Mouse (Mus musculus) lung, embryonic 16.5 days (tissue): ENCODE measurements around the gene Phb2. TPM values are rescaled to one million over a fixed set of nuclear protein-coding genes. Genes with fewer than 3 reads are reported as not detected.
A peak's percentile ranks its signal among the peaks of the same experiment; 100 is the strongest.

ENCODE experiments used
- ATAC-seq: fragments of 200-750 bp; cut with Nextera tagmentation; 2 replicates; pipeline ENCODE4 v1.8.0; 2017; ENCODE audit warnings: low read depth, mild to moderate bottlenecking, moderate library complexity
- H3K27ac ChIP-seq: fragments of 300-500 bp; sonication (generic); 2 replicates; pipeline ENCODE4 v1.5.1; 2014; ENCODE audit warnings: mild to moderate bottlenecking, control low read depth, low read length
- H3K27me3 ChIP-seq: fragments of 300-500 bp; sonication (generic); 2 replicates; pipeline ENCODE4 v1.6.1; 2014; ENCODE audit warnings: low read depth, low read length, mixed read lengths; ENCODE audit not compliant: control insufficient read depth, insufficient read depth
- H3K36me3 ChIP-seq: fragments of 300-500 bp; sonication (generic); 2 replicates; pipeline ENCODE4 v1.6.1; 2014; ENCODE audit warnings: low read length; ENCODE audit not compliant: control insufficient read depth, insufficient read depth
- H3K4me1 ChIP-seq: fragments of 300-500 bp; sonication (generic); replicated peaks from 2 replicates; pipeline ENCODE4 v1.6.1; 2014; ENCODE audit warnings: low read length, mixed read lengths; ENCODE audit not compliant: control insufficient read depth, insufficient read depth
- H3K4me2 ChIP-seq: fragments of 300-500 bp; sonication (generic); 2 replicates; pipeline ENCODE4 v1.6.1; 2014; ENCODE audit warnings: low read depth, low read length, control low read depth
- H3K4me3 ChIP-seq: fragments of 300-500 bp; sonication (generic); 2 replicates; pipeline ENCODE4 v1.5.1; 2014; ENCODE audit warnings: mild to moderate bottlenecking, low read length, control low read depth
- H3K9ac ChIP-seq: fragments of 300-500 bp; sonication (generic); 2 replicates; pipeline ENCODE4 v1.6.1; 2014; ENCODE audit warnings: low read length, control low read depth
- H3K9me3 ChIP-seq: fragments of 300-500 bp; sonication (generic); 2 replicates; pipeline ENCODE4 v1.6.1; 2016; ENCODE audit warnings: low read length; ENCODE audit not compliant: control insufficient read depth
- WGBS: fragments of 180-500 bp; shearing (Covaris S2); extraction: QIAGEN DNeasy Blood & Tissue Kit; methylation state at CpG from one replicate; pipeline ENCODE4 v1.1.7; 2014; 5-methylcytosine and 5-hydroxymethylcytosine counted together
- microRNA counts: library from miRNA; unstranded; fragments of <30 nt; microRNA quantifications from one replicate; lab custom pipeline; 2016
- microRNA-seq: library from miRNA; unstranded; fragments of <30 nt; microRNA quantifications from one replicate; pipeline ENCODE4, GENCODE M21; 2016
- polyA plus RNA-seq: library from polyadenylated mRNA; unstranded; fragments of >200 nt; fragmentation: Nextera tagmentation; extraction: Ambion mirVana; gene quantifications from 2 replicates; pipeline ENCODE4 v1.2.1, GENCODE M21; 2015

The Phb2 gene
- polyA plus RNA-seq, 1 experiment from 2014 or later = 278 TPM

- H3K27me3 ChIP-seq = no peaks in the 10 kb centered on the region
- H3K9me3 ChIP-seq = no peaks in the 10 kb centered on the region
- peak overlapping the region; percentile 53 for H3K4me2 ChIP-seq
- peaks cover 33% of the 10 kb centered on the region for H3K4me1 ChIP-seq
- no peak overlapping the region; the same call in 1 of the 2 replicates for H3K4me3 ChIP-seq
- WGBS = 3% methylated on average over 5 of the region's 5 CpGs
- H3K9ac ChIP-seq = peak overlapping the region; percentile 92
- no peak for ATAC-seq
- H3K36me3 ChIP-seq = no peaks in the 10 kb centered on the region
- peak overlapping the region; percentile 97 for H3K27ac ChIP-seq
These were observed 47.1 kb downstream of the Phb2 start for GRCm38 (mm10) chr6:124759259-124759658.

- Histone ChIP-seq H3K9ac (no peak overlapping the region), H3K4me2 (no peak overlapping the region), H3K4me1 (peaks cover 12% of the 10 kb centered on the region; the same call in 1 of the 2 replicates), H3K4me3 (no peak overlapping the region), H3K27ac (no peak overlapping the region), H3K36me3 (no peaks in the 10 kb centered on the region), H3K9me3 (no peaks in the 10 kb centered on the region), H3K27me3 (peaks cover 3% of the 10 kb centered on the region)
- WGBS = 82% methylated on average over 7 of the region's 7 CpGs
- no peak for ATAC-seq
These were observed 53.8 kb downstream of the Phb2 start for GRCm38 (mm10) chr6:124765951-124766350.

MicroRNAs encoded within 50 kb of the gene (microRNA counts, 519-probe panel; counts per million panel counts)
- microRNA mmu-miR-141 (lab: Ali Mortazavi, UCI) (3,771 counts per million, percentile 77 among the panel's probes with 10 or more counts), microRNA mmu-miR-200c (lab: Ali Mortazavi, UCI) (4,485 counts per million, percentile 91 among the panel's probes with 10 or more counts)

Small RNA genes within 50 kb of the gene (microRNA-seq; reads per million reads assigned to microRNA genes)
- 2,031 reads per million, percentile 81 among the genes with 10 or more reads in this experiment for gene Mir141
- gene Mir200c = 12,503 reads per million, percentile 95 among the genes with 10 or more reads in this experiment

Other genes with a start within 250 kb of the Phb2 start
- 2.0 and 2.3 TPM in 2 replicates for gene Clstn3, start 247.5 kb upstream of the Phb2 start, polyA plus RNA-seq
- gene C1rl, start 219.2 kb upstream of the Phb2 start, polyA plus RNA-seq = 0.68 and 0.91 TPM in 2 replicates
- gene C1ra, start 199.9 kb upstream of the Phb2 start, polyA plus RNA-seq = 6.0 and 7.5 TPM in 2 replicates
- gene C1s1, start 170.0 kb upstream of the Phb2 start, polyA plus RNA-seq = 3.9 and 6.7 TPM in 2 replicates
- not detected in 2 replicates for gene C1rb, start 142.0 kb upstream of the Phb2 start, polyA plus RNA-seq
- gene C1s2, start 76.3 kb upstream of the Phb2 start, polyA plus RNA-seq = 0.08 TPM in 1 of 2 replicates, not detected in the other
- 60.9 and 61.9 TPM in 2 replicates for gene Lpcat3, start 49.3 kb upstream of the Phb2 start, polyA plus RNA-seq
- 188 and 192 TPM in 2 replicates for gene Emg1, start 158 bp upstream of the Phb2 start, polyA plus RNA-seq
- 21.3 and 27.3 TPM in 2 replicates for gene Ptpn6, start 26.4 kb downstream of the Phb2 start, polyA plus RNA-seq
- 430 and 446 TPM in 2 replicates for gene Grcc10, start 29.0 kb downstream of the Phb2 start, polyA plus RNA-seq
- not detected in 2 replicates for gene Gm45234, start 43.7 kb downstream of the Phb2 start, polyA plus RNA-seq
- gene Atn1, start 44.2 kb downstream of the Phb2 start, polyA plus RNA-seq = 14.0 and 14.7 TPM in 2 replicates
- 3.5 and 4.7 TPM in 2 replicates for gene Eno2, start 57.3 kb downstream of the Phb2 start, polyA plus RNA-seq
- 34.0 and 44.7 TPM in 2 replicates for gene Lrrc23, start 67.4 kb downstream of the Phb2 start, polyA plus RNA-seq
- 13.6 and 14.2 TPM in 2 replicates for gene Spsb2, start 96.3 kb downstream of the Phb2 start, polyA plus RNA-seq
- gene Tpi1, start 102.0 kb downstream of the Phb2 start, polyA plus RNA-seq = 680 and 700 TPM in 2 replicates
- gene Usp5, start 117.1 kb downstream of the Phb2 start, polyA plus RNA-seq = 138 and 139 TPM in 2 replicates
- gene Cdca3, start 117.2 kb downstream of the Phb2 start, polyA plus RNA-seq = 175 and 176 TPM in 2 replicates
- 0.29 and 0.34 TPM in 2 replicates for gene Gnb3, start 127.9 kb downstream of the Phb2 start, polyA plus RNA-seq
- gene P3h3, start 145.4 kb downstream of the Phb2 start, polyA plus RNA-seq = 8.3 and 15.3 TPM in 2 replicates
- gene Gpr162, start 151.6 kb downstream of the Phb2 start, polyA plus RNA-seq = 0.54 and 1.3 TPM in 2 replicates
- gene Cd4, start 175.9 kb downstream of the Phb2 start, polyA plus RNA-seq = 0.13 and 0.44 TPM in 2 replicates
- gene Lag3, start 199.4 kb downstream of the Phb2 start, polyA plus RNA-seq = 1.2 TPM in 2 replicates
- gene Ptms, start 207.8 kb downstream of the Phb2 start, polyA plus RNA-seq = 341 and 346 TPM in 2 replicates
- 317 and 323 TPM in 2 replicates for gene Mlf2, start 219.1 kb downstream of the Phb2 start, polyA plus RNA-seq